18 mouse cellular contexts compared by ENCODE assay signal in the genomic region with DNA sequence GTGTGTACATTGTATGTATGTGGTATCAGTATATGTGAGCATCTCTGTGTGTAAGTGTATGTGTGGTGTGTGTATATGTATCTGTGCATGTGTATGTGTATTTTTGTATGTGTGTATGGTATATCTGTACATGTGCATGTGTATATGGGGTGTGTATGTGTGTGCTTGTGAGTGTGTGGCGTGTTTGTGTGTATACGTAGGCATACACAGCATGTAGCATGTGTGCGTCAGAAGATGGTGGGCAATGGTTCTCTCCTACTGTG.
"Had no signal": no experiment of that assay in that cellular context is flagged by ENCODE, and none has a peak within 500 bp of the region (broad histone marks: within the 10 kb centered on the region; RNA-seq: fewer than 3 reads in every experiment).

No protein-coding gene starts in this region.

- ATAC-seq: intestine, postnatal 0 days; liver, embryonic 12.5 days had no signal

- H3K9me3 ChIP-seq: limb, embryonic 10.5 days; limb, embryonic 13.5 days; liver, embryonic 12.5 days; liver, embryonic 15.5 days; lung, embryonic 15.5 days; megakaryocyte, embryonic 14.5 days had no signal

- DNase-seq: kidney, adult 2 months; kidney, postnatal 25 days; layer of hippocampus, adult 9-11 months; liver; lung, adult 18-20 months; lung, postnatal 10 days; lung, postnatal 36 days; thymus, adult 18-20 months; thymus, postnatal 36 days had no signal

- H3K27me3 ChIP-seq: limb, embryonic 13.5 days; liver, embryonic 12.5 days; liver, embryonic 15.5 days; lung, embryonic 15.5 days; megakaryocyte, embryonic 14.5 days had no signal

- H3K27ac ChIP-seq: kidney, postnatal 0 days; layer of hippocampus, adult 2 months; limb, embryonic 10.5 days; limb, embryonic 13.5 days; liver, embryonic 12.5 days; liver, embryonic 15.5 days; lung, embryonic 15.5 days had no signal

- H3K36me3 ChIP-seq: limb, embryonic 10.5 days; limb, embryonic 13.5 days; liver, embryonic 12.5 days; liver, embryonic 15.5 days; lung, embryonic 15.5 days had no signal

- H3K4me3 ChIP-seq: layer of hippocampus, adult 2 months; limb, embryonic 10.5 days; limb, embryonic 13.5 days; liver, embryonic 12.5 days; liver, embryonic 15.5 days; lung, embryonic 15.5 days; megakaryocyte, embryonic 14.5 days had no signal

- H3K4me1 ChIP-seq: limb, embryonic 10.5 days; limb, embryonic 13.5 days; liver, embryonic 12.5 days; liver, embryonic 15.5 days had no signal

- H3K4me2 ChIP-seq: limb, embryonic 13.5 days; liver, embryonic 12.5 days; liver, embryonic 15.5 days; lung, embryonic 15.5 days had no signal

- H3K9ac ChIP-seq: limb, embryonic 13.5 days; liver, embryonic 12.5 days; liver, embryonic 15.5 days; lung, embryonic 15.5 days had no signal
